Mouse (Mus musculus): Measurements from ENCODE around the gene Pkd1l1.

Pkd1l1 gene

DNA sequence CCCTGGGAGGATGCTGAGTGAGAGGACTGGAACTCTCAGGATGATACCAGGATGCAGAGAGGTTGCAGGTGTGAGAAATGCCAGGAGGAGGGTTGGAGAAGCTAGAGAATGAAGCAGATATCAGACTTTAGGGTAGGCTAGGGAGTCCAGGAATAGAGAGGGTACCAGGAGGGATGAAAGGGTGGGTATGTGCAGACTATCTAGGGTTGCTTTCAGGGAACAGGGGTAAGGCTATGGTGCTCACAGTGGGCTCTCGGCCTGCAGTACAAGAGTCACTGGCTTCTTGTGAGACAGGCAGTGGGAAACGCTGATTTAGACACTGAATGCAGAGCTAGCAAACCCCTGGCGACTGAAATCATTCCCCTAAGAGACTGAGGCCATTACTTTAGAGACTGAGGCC, at the start of gene Pkd1l1:
Gene Pkd1l1 (minus strand): TSS at position 101 of the 400 bp plus-strand sequence.
- no peak for DNase-seq (ENCODE audit: low spot score)

DNA sequence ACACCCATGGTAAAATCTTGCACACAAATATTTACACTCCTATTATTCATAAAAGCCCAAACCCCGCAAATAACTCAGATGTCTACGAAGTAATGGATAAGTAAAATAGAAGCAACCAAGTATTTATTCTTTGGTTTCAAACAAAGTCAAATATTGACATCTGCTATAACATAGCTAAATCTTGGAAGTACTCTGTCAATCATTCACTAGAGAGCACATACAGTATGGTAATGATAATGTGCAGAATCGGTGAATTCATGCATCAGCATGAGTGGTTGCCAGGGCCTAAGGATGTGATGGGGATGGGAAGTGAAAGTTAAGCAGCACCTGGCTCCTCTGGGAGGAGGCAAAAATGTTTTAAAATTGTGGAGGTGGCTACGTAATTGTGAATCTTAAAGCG, 47.1 kb upstream of the Pkd1l1 start:
- DNase-seq (ENCODE audit: low spot score): no peak

DNA sequence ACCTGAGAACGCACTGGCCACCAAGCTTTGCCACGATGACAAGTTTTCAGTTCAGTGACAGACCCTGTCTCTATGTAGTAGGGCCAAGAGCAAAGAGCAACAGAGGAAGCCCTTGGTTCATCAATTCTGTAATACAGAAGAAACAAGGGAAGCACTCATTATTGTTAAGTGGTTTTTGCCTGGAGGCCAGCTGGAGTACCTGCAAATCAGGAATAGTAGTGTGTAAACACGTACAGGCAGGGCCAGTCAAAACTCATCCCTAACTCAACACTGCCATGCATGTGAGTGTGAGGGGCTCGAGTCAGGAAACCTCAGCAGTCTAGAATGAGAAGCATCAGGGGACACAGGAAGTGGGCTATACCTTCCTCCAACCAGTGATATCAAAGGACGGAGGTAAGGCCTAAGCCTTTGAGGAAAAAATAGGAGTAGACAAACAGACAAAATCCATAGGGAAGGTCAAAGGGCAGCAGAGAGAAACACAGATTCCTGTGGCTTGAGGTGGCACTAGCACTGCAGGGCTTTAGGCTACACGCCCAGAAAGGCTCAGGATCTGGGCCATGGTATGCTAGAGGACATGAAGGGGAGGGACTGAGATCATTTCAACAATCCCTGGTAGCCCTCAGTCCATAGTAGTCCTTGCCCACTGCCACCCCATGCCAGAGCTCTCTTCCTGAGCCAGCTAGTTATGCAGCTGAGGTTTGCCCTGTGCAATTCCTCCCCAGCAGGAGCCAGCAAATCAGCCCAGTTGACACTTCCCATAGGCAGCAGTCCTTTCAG, 45.6 kb upstream of the Pkd1l1 start:
- no peak for DNase-seq (ENCODE audit: low spot score)

DNA sequence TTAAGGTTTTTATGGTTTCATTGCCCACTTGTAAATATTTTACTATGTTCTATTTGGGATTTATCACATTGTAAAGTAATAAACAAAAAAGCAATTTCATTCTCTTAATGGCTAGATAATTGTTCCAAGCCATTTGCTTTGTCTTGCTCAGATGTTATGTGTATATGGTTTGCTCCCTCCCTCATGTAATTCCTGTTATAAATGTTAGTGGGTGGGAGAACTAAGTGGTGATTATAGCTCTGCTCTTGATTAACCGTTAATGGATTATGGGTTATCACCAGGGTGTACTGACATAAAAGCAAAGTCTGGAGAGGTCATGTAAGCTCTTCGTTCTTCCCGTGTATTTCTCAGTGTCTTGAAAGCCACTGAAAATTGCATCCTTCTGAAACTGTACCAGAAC, 41.7 kb upstream of the Pkd1l1 start:
- DNase-seq (ENCODE audit: low spot score): no peak

DNA sequence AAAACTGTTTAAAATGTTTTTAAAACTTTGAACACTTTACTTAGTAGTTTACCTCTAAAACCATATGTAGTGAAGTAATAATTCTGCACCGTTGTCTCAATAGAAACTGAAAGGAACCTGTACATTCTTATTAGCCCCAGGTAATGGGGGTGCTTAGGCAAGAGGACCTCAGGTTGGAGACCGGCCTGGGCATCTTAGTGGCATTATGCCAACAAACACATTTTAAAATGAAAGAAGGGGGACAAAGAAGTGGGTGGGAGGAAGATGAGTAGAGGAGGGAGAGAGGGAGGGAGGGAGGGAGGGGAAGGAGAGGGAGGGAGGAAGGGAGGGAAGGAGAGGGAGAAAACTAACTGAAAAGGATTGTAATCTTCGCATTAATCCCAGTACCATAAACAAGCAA, 38.3 kb upstream of the Pkd1l1 start:
- no peak for DNase-seq (ENCODE audit: low spot score)

DNA sequence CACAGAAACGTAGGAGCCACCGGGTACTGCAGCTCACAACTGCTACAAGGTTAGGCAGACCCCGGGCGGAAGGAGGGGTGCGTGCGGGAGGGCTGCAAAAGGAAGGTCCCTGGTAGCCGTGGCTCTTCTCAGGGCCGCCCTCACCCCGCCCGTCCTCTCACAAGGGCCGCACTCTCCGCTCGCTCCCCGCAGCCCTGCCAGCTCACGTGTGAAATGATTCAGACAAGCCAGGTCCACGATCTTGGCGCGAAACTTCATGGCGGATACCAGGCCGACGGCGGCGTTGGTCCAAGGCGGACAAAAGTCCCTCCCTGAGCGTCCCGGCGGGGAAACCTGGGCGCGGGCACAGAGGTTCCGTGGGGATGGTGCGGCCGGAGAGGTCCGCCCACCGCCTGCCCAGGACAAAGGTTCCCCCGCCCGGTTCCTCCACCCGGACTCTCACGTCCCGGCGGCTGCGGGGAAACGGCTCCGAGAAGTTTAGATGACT, 37.8 kb upstream of the Pkd1l1 start, which contains the start of gene Hus1:
Gene Hus1 (minus strand): TSS at position 339 of the 487 bp plus-strand sequence.
- DNase-seq (ENCODE audit: low spot score): peak; percentile 77

DNA sequence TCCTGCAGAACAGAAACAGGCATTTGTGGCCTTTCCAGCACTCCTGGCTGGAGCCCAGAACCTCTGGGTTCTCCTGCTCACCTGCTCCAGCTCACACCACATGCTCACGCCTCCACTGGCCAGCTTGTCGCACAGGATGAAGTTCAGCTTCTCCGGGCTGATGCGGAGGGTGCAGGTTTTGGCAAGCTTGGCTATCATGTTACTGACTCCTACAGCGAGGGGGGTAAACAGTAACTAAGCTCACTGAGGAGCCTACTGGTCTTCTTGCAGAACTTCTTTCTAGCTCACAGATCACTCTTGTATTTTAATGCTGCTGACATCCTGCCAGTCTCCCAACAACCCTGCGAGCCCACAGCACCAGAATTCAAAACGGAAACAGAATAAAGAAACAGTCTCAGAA, 37.4 kb upstream of the Pkd1l1 start:
- no peak for DNase-seq (ENCODE audit: low spot score)

DNA sequence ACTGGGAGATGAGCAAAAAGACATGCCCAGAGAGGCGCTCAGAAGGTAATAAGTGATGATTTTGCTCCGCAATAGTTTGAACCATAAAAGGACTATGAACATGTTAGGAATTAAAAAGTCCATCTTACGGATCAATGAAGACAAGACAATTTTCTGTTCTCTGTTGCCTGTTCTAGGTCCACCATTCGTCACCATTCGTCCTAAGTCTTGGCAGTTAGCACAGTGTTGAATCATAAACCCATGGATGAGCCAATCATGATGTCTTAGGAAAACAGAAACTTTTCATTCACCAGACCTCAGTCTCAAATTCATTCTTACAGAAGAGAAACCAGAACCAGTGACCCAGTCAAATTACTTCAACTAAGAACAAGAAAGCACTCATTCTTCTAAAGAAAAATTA, 35.7 kb upstream of the Pkd1l1 start:
- DNase-seq (ENCODE audit: low spot score): no peak

DNA sequence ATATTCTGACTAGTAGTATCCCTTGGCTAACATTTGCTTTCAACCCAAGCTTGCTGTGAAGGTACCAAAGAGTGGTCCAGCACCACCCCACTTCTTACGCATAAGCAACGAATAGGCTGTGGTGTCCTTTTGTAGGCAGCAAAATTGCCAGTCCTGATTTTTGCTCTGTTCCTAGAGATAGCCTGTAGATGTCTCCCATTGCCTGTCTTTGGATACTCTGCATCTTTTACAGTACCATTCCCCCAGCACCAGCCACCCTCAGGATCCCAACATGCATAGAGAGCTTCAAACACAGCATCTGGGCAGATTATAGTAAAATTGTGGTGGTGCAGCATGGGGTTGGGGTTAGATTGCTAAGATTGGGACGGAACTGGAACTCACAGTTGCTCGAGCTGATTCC, 15.0 kb upstream of the Pkd1l1 start:
- no peak for DNase-seq (ENCODE audit: low spot score)

DNA sequence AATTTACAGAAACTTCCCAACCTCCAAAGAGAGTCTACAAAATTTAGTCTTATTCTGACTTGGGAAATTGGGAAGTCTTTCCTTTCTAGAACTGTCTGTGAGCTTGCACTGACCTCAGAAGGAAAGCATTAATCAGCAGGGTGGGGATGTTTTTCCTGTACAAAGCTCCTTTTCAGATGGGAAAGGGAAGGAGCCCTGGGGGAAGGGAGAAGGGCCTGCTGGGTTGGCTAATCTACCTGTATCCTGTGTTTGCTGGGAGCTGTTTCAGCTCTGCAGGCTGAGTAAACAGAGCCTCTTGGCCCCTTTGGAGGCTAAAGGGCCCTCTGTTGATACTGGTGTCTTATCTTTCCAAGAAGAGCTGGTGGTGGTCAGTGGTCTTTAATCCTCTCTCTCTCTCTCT, 13.0 kb upstream of the Pkd1l1 start:
- DNase-seq (ENCODE audit: low spot score): no peak

DNA sequence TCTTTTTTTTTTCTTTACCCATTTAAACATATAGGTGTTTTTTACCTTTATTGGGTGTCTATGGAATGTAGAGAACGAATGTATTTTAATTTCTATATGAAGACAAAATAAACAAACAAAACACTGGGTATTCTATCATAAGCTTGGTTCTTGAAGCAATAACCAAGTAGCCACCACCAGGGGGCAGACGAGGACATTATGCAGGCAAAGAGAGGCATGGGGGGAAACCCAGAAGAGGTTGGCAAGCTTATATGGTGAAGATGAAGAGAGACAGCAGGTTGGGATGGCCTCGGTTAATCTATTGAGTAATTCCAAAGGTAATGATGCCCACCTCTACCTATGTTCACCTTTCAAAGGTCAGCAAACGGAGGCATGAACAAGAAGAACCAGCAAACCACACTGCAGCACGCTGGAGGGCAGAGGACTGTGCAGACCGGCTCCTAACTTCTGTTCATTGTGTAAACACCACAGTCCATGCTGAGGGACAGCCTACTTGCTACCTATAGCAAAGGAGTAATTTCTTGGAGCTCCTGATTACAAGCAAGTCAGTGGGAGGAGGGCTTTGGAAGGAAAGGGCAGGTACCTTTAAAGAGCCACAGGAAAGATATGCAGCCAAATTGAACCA, 10.3 kb upstream of the Pkd1l1 start:
- peak; percentile 78 for DNase-seq (ENCODE audit: low spot score)

DNA sequence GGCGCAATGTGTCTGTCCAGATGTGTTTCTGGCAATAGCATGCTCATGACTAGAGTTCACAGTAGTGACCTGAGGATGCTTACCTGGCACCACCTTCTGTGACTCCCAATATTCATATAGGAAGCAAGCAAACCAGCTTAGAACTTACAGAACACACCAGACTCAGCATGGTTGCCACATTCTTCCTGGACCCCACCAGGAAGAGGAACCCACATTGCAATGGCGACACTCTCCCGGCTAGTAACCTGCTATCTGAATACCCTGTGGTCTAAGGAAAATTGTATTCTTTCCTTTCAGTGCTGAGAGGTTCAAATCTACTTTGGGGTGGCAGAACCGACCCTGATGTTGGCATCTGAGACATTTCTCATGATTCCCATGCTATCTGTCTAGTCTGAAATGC, 5.1 kb upstream of the Pkd1l1 start:
- DNase-seq (ENCODE audit: low spot score): no peak

DNA sequence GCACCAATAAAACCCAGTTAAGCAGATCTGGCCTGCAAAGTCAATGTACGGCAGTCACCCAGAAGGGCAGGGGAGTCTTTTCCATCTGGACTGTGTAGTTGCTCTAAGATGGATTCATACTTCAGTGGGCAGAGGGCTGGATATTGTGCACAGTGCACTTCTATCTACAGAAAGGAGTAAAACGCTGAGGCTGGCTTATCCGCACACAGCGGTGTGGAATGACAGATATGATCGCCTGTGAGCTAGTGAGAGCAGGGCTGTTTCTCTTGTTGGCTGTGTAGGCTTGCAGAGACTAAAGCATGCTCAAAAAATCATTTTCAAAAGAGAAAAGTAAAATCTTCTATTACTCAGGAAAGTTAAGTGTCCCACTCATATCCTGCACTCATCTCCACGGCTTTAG, 973 bp downstream of the Pkd1l1 start:
- DNase-seq (ENCODE audit: low spot score): no peak

DNA sequence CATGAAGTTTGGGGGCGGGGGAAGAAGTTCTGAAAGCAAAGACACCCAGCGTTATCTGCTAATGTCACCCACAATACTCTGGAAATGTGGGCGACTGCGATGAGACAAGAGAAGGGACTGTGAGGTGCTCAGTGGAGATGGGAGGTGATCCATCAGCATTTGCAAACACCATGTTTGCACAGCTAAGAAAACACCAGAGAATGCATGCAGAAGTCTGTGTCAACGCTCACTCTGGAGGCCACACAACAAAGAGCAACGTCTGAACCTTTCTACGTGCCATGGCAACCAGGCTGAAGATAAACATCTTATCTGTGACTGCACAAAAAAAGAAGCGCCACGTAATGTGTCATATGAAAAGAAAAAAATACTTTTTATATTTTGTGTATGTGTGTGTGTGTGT, 2.6 kb downstream of the Pkd1l1 start:
- no peak for DNase-seq (ENCODE audit: low spot score)

DNA sequence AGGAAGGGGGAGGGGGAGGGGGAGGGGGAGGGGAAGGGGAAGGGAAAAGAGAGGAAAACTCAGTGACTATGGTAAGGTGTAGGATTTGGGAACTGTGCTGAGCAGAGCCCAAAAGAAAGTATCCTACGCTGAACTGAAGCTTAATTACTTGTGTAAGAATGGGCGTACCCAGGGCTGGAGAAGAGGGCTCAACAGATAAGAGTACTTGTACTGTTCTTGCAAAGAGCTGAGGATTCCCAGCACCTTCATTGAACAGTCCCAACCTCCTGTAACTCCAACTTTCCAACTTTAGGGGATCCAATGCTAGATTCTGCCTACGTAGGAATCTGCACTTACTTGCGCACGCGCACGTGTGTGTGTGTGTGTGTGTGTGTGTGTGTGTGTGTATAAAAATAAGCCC, 5.0 kb downstream of the Pkd1l1 start:
- DNase-seq (ENCODE audit: low spot score): no peak

DNA sequence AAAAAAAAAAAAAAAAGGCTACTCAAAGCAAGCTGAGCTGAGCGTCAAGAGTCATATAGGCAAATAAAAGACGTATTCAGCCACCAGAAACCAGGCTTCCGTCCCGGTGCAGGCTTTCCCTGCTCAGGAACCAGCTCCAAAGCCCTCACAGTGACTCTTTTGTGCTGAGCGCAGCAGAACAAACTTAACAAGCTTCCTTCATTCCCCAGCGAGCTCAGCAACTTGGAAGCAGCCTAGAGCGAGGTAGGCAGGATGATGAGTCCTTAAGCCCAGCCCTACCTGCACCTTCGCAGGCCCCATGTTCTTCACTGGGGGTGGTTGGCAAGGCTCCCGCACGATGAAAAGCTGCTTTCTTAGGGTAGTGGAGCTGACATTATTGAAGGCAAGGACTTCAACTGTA, 14.5 kb downstream of the Pkd1l1 start:
- peak; percentile 37 for DNase-seq (ENCODE audit: low spot score)

DNA sequence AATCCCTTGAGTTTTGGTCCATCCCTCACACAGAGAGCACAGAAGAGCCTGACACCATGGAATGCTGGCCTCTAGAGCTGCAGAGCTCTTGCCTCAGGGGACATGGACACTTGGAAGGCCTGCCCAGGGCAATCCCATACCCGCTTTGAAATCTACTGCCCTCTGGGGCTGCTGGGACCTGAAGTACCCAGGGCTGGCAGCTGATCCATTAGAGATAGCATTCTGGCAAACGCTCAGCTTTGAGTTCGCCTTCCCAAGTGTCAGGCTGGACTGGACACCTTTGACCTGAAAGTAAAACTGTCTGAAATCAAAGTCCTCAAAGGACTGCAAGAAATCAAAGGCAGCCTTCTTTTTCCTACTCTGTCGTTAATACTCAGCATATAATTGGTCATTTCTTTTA, 15.0 kb downstream of the Pkd1l1 start:
- no peak for DNase-seq (ENCODE audit: low spot score)

DNA sequence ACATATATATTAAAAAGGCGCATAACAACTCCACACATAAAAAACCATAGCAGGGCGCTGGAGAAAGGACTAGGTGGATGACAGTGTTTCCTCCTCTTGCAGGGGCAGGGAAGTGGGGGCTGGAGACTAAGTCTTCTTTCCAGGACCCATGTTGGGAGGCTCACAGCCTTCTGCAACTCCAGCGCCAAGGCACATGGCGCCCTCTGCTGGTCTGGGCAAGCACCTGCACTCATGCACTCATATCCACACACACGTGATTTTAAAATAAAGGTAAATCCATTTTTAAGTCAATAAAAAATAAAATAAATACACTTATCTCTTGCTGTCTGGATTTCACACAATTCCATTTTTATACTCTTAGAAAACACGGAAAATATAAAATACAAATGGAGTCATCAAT, 16.0 kb downstream of the Pkd1l1 start:
- DNase-seq (ENCODE audit: low spot score): no peak

DNA sequence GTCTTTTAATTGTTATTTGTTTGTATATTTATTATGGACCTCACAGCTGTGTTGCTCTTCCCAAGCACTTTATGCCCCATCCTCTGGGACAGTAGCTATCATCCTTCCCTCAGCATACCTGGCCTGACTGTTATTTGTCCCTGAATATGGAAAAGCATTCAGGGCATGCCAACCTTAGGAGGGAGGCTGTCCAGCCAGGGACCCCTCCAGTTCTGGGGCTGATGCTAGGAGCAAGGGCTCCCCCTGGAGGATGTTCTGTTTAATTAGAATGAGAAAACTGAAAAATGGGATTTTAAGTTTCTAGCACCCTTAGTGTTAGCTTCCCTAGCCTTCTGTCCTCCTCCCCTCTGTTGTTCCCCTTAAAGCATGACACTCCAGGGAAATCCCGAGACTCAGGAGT, 17.4 kb downstream of the Pkd1l1 start:
- DNase-seq (ENCODE audit: low spot score): peak; percentile 38

DNA sequence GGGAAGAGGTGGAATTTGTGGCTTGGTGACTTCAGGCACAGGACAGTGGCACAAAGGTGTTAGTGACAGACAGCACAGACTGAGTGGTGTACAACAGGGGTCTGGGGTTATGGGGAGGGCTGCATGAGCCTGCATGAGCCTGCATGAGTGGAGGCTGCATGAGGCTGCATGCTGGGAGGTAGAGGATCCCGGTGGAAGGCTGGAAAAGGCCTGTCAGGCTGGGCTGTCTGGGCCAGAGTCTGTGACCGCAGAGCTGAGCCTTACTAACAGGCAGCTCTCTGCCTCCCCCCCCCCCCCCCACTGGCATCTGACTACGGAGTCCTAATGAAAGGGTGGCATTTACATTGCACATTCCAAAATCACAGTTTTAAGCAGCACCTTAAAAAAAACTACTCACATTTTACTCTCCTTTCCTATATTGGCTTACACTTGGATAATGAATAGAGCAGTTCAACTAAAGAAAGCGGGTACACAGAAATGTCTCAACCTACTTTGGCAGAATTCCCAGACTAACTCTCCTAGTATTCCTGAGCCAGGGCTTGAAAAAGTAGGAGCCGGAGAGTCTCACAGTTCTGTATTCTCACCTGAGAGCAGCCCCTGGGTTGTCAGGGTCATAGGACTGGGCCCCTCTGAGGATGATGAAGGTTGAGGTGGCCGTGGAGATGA, 23.2 kb downstream of the Pkd1l1 start:
- no peak for DNase-seq (ENCODE audit: low spot score)

DNA sequence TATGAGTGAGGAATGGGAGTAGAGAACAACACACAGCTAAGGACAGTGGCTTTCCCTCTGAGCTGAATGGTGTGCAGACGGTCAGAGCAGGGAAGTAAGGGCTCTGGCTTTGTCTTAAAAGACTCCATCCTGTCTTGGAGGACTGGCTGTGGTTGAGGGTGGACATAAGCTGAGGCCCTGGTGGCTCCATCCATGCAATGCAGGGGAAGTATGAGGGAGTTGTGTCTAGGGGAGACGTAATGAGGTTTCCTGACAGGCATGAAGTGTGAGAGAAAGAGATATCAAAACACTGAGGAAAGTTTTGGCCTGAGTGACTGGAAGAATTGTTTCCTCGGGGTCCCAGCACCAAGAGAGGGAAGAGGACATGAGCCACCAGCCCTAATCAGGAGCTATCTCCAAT, 24.2 kb downstream of the Pkd1l1 start:
- DNase-seq (ENCODE audit: low spot score): no peak

DNA sequence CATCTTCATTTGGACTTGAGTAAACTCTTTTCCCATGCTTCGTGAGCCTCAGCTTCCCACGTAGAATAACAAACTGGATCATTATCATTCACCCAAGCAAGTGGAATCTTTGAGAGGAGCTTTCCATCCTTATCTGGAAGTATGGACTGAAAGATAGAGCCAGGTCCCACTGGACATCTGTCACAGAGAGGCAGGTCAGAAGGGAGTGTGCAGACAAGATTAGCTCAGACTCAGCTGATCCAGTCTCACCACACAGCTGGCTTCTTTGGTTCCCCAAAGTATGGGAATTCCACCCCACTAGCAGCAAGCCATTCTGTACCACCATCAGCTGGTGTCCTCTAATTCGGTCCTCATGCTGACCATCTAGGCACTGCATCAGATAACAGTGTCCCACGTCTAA, 29.0 kb downstream of the Pkd1l1 start:
- DNase-seq (ENCODE audit: low spot score): no peak

DNA sequence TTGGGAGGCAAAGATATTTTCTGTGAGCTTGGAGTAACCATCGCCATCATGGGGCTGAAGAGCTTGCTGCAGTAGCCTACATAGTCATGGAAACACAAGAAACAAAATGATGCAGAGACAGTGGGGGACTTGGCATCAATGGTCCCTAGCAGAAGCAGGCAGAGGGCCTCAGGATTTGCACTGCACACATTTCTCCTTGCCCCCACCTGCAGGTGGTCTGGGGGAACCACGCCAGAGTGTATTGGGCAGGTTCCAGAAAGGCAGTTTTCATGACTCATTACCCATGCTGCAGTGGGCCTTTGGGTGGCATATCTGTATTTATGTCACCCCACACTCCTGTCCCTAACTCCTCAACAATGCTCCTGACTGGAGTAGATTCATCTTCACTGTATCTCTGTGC, 30.6 kb downstream of the Pkd1l1 start:
- DNase-seq (ENCODE audit: low spot score): no peak
